Mouse (Mus musculus): ENCODE measurements around the gene Pakap.

Gene Pakap

DNA sequence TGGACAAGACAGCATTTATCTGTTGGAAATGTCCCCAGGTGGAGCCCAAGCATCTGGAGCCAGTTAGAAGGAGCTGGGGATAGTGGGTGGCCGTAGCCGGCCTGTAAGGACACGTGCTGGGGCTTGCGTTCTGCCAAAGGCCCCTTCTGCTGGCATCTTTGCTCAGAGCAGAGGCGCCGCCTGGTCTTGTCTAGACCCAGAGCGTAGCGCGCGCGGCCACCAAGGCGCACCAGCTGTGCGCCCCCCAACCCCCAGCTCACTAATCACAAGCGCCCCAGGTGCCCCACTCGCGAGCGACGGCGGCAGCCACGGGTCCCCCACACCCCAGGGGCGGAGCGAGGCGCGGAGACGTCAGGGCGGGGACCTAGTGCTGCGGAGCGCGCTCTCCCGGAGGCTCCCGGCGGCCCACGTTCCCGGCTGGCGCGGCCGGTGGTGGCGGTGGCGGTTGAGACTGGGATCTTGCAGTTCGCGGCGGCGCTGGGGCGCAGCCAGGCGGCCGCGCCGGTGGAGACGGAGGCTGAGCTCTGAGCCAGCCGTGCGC is at the start of gene Pakap:
Gene Pakap, plus strand, starts transcription at position 514 of the 541 bp plus-strand sequence.
- peak; percentile 49 for DNase-seq (ENCODE audit: low spot score)

GRCm38 (mm10) chr4:57523456-57523855 is 44.5 kb upstream of the Pakap start:
- no peak for DNase-seq (ENCODE audit: low spot score)

DNA sequence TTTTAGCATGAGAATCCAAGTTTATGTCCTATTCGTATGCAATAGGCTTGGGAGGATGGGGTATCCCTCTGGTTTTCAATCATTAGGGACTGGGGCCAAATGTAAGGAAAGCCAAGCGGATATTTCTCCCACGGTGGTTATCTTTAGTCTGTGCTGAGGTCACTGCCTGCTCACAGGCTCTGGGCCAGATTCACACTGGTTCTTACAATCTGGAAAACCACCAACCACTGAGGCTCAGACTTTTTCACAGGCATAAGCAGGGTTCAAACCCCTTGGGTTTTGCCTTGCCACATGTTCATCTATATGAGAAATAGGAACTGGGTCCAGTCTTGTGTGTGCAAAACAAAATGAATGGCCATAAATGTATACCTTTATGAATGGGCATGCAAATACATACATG is 43.5 kb upstream of the Pakap start:
- no peak for DNase-seq (ENCODE audit: low spot score)

DNA sequence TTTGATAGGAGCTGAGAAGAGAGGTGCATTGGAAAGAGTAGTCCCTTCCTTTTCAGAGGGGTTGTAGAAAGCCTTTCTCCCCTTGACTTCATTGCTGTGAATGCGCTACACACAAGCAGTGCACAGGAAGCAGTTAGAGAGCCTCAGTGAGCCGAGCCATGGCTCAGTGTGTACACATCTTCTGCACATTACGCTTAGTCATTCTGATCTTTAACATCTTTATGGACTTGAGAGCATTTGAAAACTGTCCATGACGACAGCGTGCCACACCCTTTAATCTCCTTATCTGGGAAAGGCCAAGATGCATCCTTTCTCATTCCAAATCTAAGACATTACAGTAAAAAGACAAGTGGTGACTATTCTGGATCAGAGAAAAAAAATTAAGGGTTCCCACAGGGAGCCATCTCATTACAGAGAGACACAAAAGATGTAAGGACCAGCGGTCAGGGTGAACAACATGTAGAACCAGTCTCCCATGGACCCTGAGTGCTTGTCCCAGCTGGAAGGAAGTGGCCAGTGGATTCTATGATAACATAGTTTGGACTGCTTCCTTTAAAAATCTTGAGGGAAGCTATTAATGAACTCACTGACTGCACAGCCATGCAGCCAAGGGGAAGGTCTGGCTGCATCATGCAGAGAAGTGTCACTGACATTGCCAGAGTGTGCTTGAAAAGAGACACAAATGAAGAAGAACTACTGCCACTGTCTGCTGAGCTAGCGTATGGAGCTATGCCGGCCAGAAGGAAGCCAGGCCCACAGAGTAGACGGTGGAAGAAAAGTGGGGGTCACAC is 42.6 kb upstream of the Pakap start:
- no peak for DNase-seq (ENCODE audit: low spot score)

- DNase-seq (ENCODE audit: low spot score): no peak
Observed at GRCm38 (mm10) chr4:57528296-57528695, 39.7 kb upstream of the Pakap start.

DNA sequence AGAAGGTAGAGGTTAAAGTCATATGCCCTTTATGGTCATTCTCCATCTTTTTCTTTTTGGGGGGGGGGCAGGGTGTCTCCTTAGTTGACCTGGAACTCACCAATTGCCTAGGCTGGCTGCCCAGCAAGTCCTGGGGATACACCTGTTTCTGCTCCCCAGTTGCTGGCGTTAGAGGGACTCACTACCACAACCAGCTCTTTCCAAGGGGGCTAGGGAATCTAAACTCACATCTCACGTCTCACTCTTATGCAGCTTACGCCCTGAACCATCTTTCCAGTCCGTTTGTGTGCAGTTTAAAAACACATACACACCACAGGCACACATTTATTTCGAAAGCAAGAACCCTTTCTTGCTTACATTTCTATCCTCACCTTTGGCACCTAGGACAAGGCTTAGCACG is 34.3 kb upstream of the Pakap start:
- DNase-seq (ENCODE audit: low spot score): no peak

DNA sequence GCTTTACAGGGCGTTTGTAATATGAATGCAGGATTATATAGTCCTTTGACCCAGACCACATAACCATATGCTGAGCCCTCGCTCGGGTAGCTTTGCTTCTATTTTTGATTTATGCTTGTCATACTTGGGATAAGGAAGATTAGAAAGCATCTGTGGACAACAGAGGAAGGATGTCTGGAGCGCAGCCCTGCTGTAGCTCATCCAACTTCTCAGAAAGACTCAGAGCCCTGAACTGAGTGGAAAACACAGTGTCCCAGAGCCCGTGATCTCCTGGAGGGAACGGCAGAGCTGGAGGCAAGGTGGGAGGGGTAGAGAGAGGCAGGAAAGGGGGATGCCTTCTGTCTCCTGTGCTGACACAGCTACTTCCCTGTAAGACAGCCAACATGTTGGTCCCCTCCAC is 33.7 kb upstream of the Pakap start:
- peak; percentile 5 for DNase-seq (ENCODE audit: low spot score)

DNA sequence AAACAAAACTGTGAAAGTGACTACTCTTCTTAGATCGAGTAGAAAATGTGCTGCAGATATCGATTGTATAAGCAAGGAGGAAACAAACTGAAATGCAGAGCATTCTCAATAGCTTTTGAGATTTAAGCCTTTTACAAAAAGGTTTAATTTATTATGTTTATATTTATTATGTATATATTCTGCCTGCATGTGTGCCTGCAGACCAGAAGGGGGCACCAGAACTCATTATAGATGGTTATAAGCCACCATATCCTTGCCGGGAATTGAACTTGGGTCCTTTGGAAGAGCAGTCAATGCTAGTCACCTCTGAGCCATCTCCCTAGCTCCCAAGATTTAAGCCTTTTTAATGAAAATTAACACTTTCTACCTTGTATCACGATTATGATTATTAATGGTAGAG is 32.9 kb upstream of the Pakap start:
- DNase-seq (ENCODE audit: low spot score): no peak

- DNase-seq (ENCODE audit: low spot score): peak; percentile 9
Observed at GRCm38 (mm10) chr4:57538029-57538688, 29.8 kb upstream of the Pakap start.

- DNase-seq (ENCODE audit: low spot score): no peak
Observed at GRCm38 (mm10) chr4:57543692-57544256, 24.2 kb upstream of the Pakap start.

DNA sequence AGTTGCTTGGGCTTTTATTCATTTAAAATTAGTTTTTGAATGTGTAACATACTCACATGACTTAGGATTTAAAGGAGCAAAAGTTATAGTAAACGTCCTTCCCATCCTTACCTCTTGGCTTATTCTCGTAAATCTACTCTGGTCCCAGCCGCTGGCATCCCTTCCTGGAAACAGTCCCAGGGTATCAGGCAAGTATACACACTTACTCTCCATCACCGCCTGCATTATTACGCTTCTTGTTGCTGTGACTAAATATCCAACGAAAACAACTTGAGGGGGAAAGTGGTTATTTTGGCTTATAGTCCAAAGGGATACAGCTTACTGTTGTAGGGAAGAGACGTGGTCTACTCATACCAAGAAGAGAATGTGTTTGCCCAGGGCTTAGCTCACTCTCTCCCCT is 20.2 kb upstream of the Pakap start:
- DNase-seq (ENCODE audit: low spot score): no peak

GRCm38 (mm10) chr4:57550216-57550615 is 17.8 kb upstream of the Pakap start:
- DNase-seq (ENCODE audit: low spot score): no peak

DNA sequence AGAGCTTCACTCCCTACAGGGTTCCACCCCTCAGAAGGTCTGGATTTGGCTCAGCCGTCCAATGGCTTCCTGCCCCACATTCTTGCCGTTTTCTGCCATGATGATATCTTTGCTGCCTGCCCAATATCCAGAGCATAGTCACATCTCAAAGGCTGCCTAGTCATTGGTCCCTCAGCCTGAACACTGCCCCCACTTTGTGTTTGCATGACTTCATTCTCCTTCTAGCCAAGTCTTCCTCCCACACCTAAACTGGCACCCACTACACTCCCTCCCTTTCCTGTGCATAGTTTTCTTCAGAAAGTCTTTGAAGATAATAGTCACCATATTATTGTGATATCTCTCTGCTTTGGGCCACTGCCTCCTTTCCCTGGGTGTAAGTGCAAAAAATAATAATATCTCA is 10.9 kb upstream of the Pakap start:
- no peak for DNase-seq (ENCODE audit: low spot score)

- DNase-seq (ENCODE audit: low spot score): no peak
Observed at GRCm38 (mm10) chr4:57559438-57559837, 8.5 kb upstream of the Pakap start.

- DNase-seq (ENCODE audit: low spot score): no peak
Observed at GRCm38 (mm10) chr4:57560010-57560409, 8.0 kb upstream of the Pakap start.

DNA sequence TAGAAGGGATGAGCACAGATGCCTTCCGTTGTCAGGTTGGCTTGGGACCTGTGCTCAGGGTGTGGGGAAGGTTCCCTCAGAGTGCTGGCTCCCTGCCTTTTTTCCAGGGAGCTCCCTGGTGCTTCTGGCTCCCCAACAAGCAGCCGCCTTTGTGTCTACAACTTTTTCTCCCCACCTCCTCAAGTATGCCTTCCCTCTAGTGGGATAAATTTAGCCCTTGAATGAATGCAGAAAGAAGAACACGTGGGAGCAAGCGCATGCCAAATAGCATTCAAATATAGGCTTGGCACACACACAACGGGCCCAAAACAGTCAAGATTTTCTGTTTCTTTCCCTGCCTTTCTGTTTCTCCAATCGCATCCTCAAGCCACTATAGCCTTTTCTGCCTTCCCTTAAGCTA is 6.9 kb upstream of the Pakap start:
- no peak for DNase-seq (ENCODE audit: low spot score)

DNA sequence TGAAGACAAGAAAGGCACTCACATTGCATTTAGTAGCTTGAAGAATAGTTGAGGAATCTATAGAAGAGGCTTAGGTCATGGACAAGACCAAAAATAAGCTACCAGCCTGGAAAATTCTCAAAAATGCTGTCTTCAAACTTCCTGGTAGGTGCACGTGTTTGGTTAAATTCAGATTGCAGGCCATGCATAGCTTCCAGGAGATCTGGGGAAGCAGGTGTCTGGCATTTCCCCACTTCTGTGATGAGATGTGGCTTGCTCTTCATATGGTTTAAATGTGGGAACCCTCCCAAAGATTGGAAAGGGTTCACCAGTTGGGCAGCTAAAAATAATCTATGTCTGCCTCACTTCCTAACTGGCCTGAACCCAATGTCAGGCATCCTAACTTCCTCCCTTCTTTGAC is 2.7 kb upstream of the Pakap start:
- DNase-seq (ENCODE audit: low spot score): no peak

- DNase-seq (ENCODE audit: low spot score): no peak
Observed at GRCm38 (mm10) chr4:57565811-57566210, 2.2 kb upstream of the Pakap start.

- no peak for DNase-seq (ENCODE audit: low spot score)
Observed at GRCm38 (mm10) chr4:57568268-57569068, 489 bp downstream of the Pakap start.

DNA sequence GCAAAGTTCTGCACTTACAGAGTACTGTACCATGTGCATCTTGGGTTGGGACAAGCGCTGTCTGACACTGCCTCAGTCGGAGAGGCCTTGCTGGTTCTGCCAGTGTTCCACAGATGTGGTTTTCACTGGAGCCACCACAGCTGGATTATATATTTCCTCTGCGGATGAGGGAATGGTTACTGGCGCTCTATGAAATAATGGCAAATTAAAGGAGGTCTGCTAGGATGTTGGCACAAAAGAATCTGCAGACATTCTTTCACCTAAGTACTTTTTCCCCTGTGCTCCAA is 1.0 kb downstream of the Pakap start:
- DNase-seq (ENCODE audit: low spot score): no peak

- no peak for DNase-seq (ENCODE audit: low spot score)
Observed at GRCm38 (mm10) chr4:57569711-57570110, 1.7 kb downstream of the Pakap start.

DNA sequence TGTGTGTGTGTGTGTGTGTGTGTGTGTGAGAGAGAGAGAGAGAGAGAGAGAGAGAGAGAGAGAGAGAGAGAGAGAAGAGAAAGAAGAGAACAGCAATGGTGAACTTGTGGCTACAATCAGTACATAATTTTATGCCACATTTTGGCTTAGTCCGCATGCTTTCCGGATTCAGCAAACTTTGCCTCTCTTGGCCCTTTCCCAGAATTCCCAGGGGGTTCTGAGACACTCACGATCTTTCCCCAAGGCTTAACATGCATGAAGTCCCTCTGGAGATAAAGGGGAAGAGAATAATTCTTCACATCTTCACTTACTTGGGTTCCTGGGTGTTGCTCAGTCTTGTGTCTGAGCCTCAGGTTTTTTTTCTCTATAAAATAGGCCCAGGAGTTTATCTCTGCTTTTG is 2.2 kb downstream of the Pakap start:
- DNase-seq (ENCODE audit: low spot score): no peak

DNA sequence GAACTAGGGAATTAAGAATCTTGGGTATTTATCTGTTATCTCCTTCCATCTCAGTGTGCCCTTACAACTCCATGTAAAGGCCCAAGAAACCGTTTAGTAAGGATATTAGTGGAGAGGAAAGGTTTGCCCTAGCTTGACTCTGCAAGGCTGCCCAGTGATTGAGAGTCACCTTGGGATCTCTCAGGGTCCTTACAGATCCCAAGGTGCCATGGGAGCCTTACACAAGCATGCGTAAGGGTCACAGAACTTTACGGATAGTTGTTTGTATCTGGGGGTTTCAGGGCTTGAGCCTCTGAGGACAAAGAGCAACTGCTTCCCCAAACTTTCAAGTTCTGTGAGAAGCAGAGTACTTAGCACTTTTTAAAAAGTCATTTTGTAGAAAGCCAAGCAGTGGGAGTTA is 6.2 kb downstream of the Pakap start:
- DNase-seq (ENCODE audit: low spot score): no peak

All from urinary bladder, postnatal 14 days (tissue).